Mouse (Mus musculus) cortical plate, adult 2 months (tissue): ENCODE results near the gene Traf3ip2. TPM values are rescaled to one million over a fixed set of nuclear protein-coding genes. Genes with fewer than 3 reads are reported as not detected.

Experiments
- H3K27ac ChIP-seq: fragments of 200-500 bp; 2 replicates; pipeline ENCODE4 v1.5.1; 2012; ENCODE audit warnings: low read length, control low read depth, inconsistent platforms; ENCODE audit not compliant: insufficient read depth
- H3K4me1 ChIP-seq: fragments of 200-500 bp; 2 replicates; pipeline ENCODE4 v1.6.1; 2011; ENCODE audit warnings: low read length; ENCODE audit not compliant: control insufficient read depth, insufficient read depth
- H3K4me3 ChIP-seq: fragments of 200-500 bp; 2 replicates; pipeline ENCODE4 v1.5.1; 2011; ENCODE audit warnings: mild to moderate bottlenecking, low read length, control low read depth; ENCODE audit not compliant: insufficient read depth
- CTCF ChIP-seq: fragments of 200-500 bp; IDR thresholded peaks from 2 replicates; pipeline ENCODE4 v1.5.1; 2011; ENCODE audit warnings: mild to moderate bottlenecking, control low read depth, low read length; ENCODE audit not compliant: insufficient read depth; ENCODE audit errors: extremely low read depth
- POLR2A ChIP-seq: fragments of 200-500 bp; IDR thresholded peaks from 2 replicates; pipeline ENCODE4 v1.6.1; 2011; ENCODE audit warnings: mild to moderate bottlenecking, low read length, control low read depth; ENCODE audit not compliant: insufficient read depth; ENCODE audit errors: extremely low read depth
- polyA plus RNA-seq: library from polyadenylated mRNA; depleted of rRNA; stranded (reverse); fragments of >200 nt; gene quantifications from 2 replicates; pipeline ENCODE4 v1.2.3, GENCODE M21; 2012

Traf3ip2 gene
- polyA plus RNA-seq, 1 experiment = 1.3 TPM

DNA sequence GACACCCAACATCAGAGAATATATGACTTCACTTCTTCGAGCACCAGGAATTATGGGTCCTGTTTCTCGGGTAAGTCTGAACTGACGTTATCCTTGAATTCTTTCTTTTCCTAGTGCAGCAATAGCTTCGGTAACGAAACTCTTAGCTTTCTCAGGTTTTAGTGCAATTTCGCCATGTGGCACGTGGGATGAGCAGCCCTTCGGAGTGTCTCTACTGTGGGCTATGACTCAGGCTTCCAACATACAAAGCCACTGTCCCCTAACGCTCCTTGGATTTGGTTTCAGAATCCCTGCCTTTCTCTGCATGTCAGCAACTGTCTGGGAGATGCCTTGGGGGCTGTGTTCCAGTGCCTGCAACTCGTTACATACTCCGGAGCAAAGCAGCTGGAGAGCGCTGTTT is 29.0 kb upstream of the Traf3ip2 start:
- Histone ChIP-seq H3K4me1 (no peaks in the 10 kb centered on the region), H3K27ac (no peak overlapping the region), H3K4me3 (no peak overlapping the region)
- TF ChIP-seq CTCF = no peak
- no peak for TF ChIP-seq POLR2A

DNA sequence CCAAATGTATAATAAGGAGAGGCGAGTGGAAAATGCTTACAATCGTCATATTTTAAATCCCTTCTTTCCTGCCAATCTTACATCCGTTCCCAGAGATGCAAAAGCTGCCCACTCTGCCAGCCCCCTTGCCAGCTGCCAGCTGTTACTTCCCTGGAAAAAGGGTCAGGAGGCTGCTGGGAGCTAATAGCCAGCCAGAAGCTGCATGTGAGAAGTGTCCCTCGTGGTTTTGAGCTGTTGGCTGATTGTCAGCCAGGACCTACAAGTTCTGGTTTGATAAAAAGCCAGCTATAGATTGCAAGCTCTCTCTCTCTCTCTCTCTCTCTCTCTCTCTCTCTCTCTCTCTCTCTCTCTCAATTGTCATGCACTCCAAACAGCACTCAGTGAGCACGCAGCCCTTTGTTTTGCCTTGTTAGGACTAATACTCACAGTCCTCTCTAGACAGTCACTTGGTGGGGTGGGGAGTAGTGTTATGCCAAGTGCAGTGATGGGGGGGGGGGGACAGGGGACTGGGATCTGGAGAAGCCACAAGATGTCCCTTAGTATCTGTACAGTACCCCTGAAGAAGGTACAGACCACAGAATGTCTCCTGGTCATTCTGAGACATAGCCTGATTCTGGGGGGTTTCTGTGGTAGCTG is 25.3 kb upstream of the Traf3ip2 start:
- Histone ChIP-seq H3K4me3 (no peak overlapping the region), H3K27ac (no peak overlapping the region), H3K4me1 (no peaks in the 10 kb centered on the region)
- TF ChIP-seq CTCF (no peak), POLR2A (no peak)

DNA sequence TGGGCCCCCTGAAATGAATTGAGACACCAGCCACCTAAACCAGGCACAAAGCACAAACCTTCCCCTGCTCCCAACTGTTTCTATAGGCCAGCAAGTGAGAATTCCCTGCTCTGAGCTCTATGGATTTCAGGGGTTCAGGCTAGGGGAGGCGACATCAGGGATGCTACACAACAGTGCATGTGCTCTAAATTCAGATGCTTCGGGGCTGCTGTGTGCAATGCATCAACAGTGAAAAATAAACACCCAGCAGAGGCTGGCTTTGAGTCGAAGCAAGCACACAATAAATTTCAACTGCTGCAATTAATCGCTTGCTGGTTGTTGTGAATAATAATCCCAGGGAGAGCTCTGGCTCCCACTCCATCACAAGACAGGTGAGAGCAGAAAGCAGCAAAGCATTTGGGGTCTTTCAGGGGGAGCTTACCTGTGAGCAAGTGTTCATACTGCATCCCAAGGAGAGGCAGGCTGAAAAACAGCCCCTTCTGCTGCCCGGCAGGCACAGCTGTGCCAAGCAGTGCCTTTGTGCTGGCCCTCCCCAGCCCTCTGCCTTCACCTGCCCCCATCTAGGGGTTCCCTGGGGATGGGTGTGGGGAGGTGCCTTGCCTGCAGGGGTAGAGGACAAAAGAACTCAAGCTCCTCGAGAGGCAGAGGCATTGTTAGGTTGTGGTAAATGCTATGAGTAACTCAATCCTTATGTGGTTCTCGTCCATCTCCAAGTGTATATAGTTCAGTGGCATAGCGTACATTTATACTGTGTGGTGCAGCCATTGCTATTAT is 24.6 kb upstream of the Traf3ip2 start:
- Histone ChIP-seq H3K4me1 (no peaks in the 10 kb centered on the region), H3K27ac (no peak overlapping the region)
- no peak for TF ChIP-seq POLR2A
- TF ChIP-seq CTCF = no peak

DNA sequence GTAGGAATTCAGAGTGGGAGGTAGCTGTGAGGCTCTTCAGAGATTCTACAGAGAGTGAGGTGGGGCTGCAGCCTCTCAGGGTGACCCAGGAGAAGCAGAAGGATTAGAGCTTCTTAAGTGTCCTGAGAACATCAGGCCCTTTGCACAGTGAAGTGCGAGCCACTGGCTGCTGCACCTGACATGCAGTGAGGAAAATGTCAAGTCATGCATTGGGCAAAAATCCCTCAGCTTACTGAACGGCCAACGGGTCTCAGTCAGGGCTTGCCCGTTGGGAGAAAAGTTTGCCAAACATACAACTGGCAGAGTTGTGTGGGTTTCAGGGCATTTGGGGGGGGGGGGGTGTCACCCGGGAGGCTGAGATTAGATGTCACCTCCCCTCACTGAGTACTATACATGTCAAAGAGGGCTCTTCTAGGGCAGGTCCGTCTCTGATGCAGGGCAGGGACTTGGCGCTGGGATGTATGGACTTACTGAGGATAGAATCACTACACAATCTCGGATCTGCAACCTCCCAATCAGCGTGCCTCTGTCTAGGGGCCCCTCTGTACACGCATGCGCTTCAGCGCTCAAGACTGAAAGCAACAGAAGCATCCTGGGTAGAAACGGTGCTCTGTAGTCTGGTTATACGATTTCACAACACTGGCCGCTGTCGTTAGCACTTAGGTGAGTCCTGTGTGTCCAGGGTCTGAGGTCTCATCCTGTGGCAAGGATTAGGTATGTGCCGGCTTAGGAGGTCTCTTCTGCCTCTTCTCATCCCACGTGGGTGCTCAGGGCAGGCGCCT is 22.8 kb upstream of the Traf3ip2 start:
- no peak overlapping the region for H3K4me3 ChIP-seq
- no peak overlapping the region for H3K27ac ChIP-seq
- no peaks in the 10 kb centered on the region for H3K4me1 ChIP-seq
- TF ChIP-seq POLR2A (no peak), CTCF (no peak)

More for the DNA sequence above, 24.6 kb upstream of the Traf3ip2 start:
- no peak overlapping the region for H3K4me3 ChIP-seq

DNA sequence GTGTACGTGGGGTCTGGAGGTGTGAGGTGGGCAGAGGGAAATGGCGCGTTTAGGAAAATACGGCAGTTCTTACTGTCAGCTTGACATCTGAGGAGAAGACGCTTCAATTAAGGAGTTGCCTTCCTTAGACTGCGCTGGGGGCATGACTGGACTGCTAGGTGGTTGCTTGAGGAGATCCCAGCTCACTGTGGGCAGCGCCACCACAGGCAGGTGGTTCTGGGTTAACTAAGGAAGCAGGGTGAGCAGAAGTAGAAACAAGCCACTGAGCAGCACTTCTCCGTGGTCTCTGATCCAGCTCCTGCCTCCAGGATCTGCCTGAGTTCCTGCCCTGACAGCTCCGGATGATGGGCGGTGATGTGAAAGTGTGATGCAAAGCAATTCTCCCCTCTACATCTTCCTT is 22.1 kb upstream of the Traf3ip2 start:
- Histone ChIP-seq H3K4me1 (no peaks in the 10 kb centered on the region), H3K4me3 (no peak overlapping the region), H3K27ac (no peak overlapping the region)
- TF ChIP-seq POLR2A (no peak), CTCF (no peak)

DNA sequence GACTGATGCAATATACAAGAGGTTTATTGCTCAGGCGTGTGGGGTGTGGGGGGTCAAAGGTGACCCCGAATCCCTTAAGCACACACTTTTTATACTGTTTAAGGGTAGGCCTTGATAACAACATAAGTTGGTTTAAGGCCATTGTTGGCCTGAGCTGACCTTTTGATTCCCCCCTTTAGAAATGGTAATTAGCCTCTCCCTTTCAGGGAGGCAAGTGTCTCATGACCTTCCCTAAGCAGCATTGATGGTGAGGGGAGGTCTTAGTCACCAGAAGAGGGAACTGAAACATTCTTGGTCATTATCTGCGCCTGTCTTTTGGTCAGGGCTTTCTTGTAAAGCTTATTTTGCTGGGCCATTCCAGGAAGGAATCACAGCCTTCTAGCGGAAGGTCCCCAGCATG is 20.2 kb upstream of the Traf3ip2 start:
- no peaks in the 10 kb centered on the region for H3K4me1 ChIP-seq
- TF ChIP-seq CTCF (no peak), POLR2A (no peak)
- H3K27ac ChIP-seq = no peak overlapping the region
- no peak overlapping the region for H3K4me3 ChIP-seq

DNA sequence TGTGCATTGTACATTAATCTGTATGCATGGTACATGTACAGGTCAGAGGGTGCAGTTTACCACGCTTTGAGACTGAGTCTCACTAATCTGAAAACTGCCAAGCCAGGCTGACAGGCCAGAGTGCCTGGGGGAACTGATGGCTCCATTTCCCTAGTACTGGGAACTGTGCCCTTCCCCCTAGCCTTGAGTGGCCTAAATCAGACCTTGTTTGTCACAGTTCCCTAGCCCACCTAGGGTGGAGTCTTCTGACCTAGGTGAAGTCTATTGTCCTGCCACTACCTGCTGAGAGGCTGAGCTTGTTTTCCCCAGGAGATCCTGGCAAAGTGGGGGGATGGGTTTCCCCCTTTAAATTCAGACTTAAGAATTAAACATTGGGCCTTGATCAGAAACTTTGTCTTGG is 18.0 kb upstream of the Traf3ip2 start:
- no peak for TF ChIP-seq CTCF
- no peak for TF ChIP-seq POLR2A
- H3K4me1 ChIP-seq = no peaks in the 10 kb centered on the region
- no peak overlapping the region for H3K27ac ChIP-seq
- H3K4me3 ChIP-seq = no peak overlapping the region

DNA sequence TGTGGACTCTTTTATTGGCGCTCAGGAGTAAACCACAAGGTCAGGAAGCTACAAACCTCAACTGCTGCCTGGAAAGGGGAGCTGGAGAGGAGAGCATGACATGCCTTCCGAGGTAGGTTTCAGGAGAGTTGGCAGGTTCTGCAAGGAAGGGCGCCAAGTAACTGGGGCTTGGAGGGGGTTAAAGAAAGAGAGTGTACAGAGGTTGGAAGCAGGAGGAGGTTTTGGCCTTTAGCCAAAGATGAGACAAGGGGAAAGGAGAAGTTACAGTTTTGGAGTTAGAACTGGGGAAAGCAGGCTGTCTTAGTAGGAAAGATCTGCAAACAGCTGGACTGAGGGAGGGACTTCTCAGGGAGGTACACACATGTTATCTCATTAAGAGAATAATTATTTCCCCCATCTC is 16.9 kb upstream of the Traf3ip2 start:
- TF ChIP-seq CTCF (no peak), POLR2A (no peak)
- H3K27ac ChIP-seq = no peak overlapping the region
- no peaks in the 10 kb centered on the region for H3K4me1 ChIP-seq
- no peak overlapping the region for H3K4me3 ChIP-seq

DNA sequence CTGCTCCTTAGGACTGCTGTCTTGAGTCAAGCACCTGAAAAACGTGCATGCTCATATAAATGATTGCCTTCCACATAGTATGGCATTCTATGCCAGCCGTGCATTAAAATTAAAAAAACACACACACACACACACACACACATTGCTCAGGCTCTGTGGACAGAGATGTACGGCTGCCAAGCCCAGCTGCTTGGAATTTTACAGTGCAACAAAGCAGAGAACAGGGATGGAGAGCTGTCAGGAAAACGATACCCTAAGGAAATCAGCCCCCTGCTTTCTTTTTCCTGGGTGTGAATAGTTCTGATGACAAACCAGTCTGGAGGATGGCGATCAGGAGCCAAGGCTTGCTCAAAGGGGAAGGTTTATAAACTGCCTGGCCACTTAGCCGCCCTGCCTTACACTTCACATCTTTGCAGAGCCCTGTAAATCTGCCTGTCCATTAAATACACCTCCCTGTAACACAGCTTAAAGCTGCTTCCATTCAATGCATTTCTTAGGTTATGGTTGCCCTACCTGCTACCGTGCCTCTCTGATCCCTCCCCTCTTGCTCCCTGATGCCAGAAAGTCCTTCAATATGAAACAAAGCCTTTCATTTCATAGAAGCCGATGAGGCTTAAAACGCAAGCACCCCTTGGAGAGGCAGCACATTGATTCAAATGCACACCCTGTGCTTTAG is 15.5 kb upstream of the Traf3ip2 start:
- H3K27ac ChIP-seq = no peak overlapping the region
- TF ChIP-seq CTCF (no peak), POLR2A (no peak)

DNA sequence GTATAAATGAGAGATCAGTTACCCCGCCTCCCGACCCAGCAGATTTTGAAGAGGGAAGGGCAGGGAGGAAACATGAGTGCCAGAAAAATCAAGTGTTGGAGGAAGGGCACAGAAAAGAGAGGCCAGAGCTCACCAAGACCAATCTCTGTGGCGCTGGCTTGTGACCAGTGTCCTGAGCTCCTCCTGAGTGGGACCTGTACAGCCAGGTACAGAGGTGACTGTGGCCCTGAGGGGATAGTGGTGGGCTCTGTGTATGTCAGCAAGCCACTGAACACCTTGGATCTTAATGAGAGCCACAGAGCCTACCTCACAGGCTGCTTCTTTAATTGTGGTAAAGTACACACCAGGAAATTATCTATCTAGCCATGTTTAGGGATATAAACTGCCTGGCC is 14.9 kb upstream of the Traf3ip2 start:
- Histone ChIP-seq H3K4me1 (no peaks in the 10 kb centered on the region), H3K27ac (no peak overlapping the region), H3K4me3 (no peak overlapping the region)
- TF ChIP-seq POLR2A (no peak), CTCF (no peak)

More for the DNA sequence above, 15.5 kb upstream of the Traf3ip2 start:
- H3K4me3 ChIP-seq = no peak overlapping the region
- no peaks in the 10 kb centered on the region for H3K4me1 ChIP-seq
